9 mouse cellular contexts compared by ENCODE assay signal in the genomic region with DNA sequence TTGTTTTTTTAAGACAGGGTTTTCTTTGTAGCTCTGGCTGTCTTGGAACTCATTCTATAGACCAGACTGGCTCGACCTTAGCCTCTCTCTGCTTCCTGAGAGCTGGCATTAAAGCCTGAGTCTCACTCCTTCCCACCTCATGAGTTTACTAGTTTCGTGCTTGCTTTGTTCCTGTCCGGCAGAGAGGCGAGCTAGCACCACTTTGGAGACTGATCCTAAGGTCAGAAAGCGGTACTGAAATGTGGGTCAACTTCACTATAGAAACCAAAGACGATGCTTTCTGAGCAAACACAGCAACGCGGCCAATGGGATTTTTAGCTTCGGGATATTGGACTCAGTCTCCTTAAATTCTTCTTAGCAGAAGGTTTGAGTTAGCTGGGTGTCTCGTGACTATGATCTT. TPM values are rescaled to one million over a fixed set of nuclear protein-coding genes. Genes with fewer than 3 reads are reported as not detected.
DNase-seq lines count a peak whose midpoint lies in the region; ATAC-seq lines count a peak whose summit lies in the region.
"Had no signal": no experiment of that assay in that cellular context is flagged by ENCODE, and none has a peak within 500 bp of the region (broad histone marks: within the 10 kb centered on the region; RNA-seq: fewer than 3 reads in every experiment).

No protein-coding gene starts in this region.

- no peak overlapping the region for H3K9ac ChIP-seq in heart, embryonic 13.5 days
- H3K9ac ChIP-seq in neural tube, embryonic 11.5 days (ENCODE audit: low read length) = no peak overlapping the region
- no peak overlapping the region for H3K9ac ChIP-seq in limb, embryonic 12.5 days (replicated peaks)
- no peak overlapping the region for H3K9ac ChIP-seq in neural tube, embryonic 15.5 days (replicated peaks)

- peak overlapping the region; percentile 89; the same call in 1 of the 2 replicates for H3K4me3 ChIP-seq in heart, embryonic 13.5 days
- H3K4me3 ChIP-seq in neural tube, embryonic 11.5 days (ENCODE audit: low read depth, low read length) = no peak overlapping the region
- peak overlapping the region; percentile 82 for H3K4me3 ChIP-seq in limb, embryonic 12.5 days (replicated peaks)
- H3K4me3 ChIP-seq in neural tube, embryonic 15.5 days (replicated peaks) = peak overlapping the region; percentile 82; the same call in 1 of the 2 replicates

- intact Hi-C loops in heart, postnatal 25 days (cut with DNase I) = loop anchor here (5.0 kb wide), 1 partner anchor 80 kb away; no protein-coding TSS in a partner anchor

- H3K27me3 ChIP-seq in heart, embryonic 13.5 days (replicated peaks) = no peaks in the 10 kb centered on the region
- peaks cover 3% of the 10 kb centered on the region; the same call in 1 of the 2 replicates for H3K27me3 ChIP-seq in neural tube, embryonic 11.5 days (ENCODE audit: control insufficient read depth, insufficient read depth, low read length)
- H3K27me3 ChIP-seq in limb, embryonic 12.5 days = no peaks in the 10 kb centered on the region
- H3K27me3 ChIP-seq in neural tube, embryonic 15.5 days (replicated peaks) = no peaks in the 10 kb centered on the region; the same call in 1 of the 2 replicates

- WGBS in heart, embryonic 13.5 days = 34% methylated on average over 10 of the region's 10 CpGs
- WGBS in neural tube, embryonic 11.5 days = 46% methylated on average over 10 of the region's 10 CpGs
- 39% methylated on average over 10 of the region's 10 CpGs for WGBS in limb, embryonic 12.5 days
- WGBS in neural tube, embryonic 15.5 days = 47% methylated on average over 10 of the region's 10 CpGs

- no peaks in the 10 kb centered on the region for H3K36me3 ChIP-seq in heart, embryonic 13.5 days
- no peaks in the 10 kb centered on the region for H3K36me3 ChIP-seq in neural tube, embryonic 11.5 days (ENCODE audit: control insufficient read depth, insufficient read depth, low read length)
- H3K36me3 ChIP-seq in limb, embryonic 12.5 days = no peaks in the 10 kb centered on the region
- no peaks in the 10 kb centered on the region for H3K36me3 ChIP-seq in neural tube, embryonic 15.5 days
- H3K36me3 ChIP-seq: liver, embryonic 15.5 days had no signal

- DNase-seq in heart, postnatal 25 days (ENCODE audit: low spot score) = no peak
- no peak for DNase-seq in neural tube, embryonic 11.5 days (ENCODE audit: low spot score)
- no peak for DNase-seq in neural tube, embryonic 10.5 days (ENCODE audit: extremely low spot score, low spot score)
- no peak for DNase-seq in adrenal gland, postnatal 14 days
- DNase-seq in retina, postnatal 1 day = no peak

- H3K27ac ChIP-seq in heart, embryonic 13.5 days (replicated peaks) = no peak overlapping the region
- no peak overlapping the region for H3K27ac ChIP-seq in neural tube, embryonic 11.5 days (ENCODE audit: low read depth, low read length)
- no peak overlapping the region for H3K27ac ChIP-seq in limb, embryonic 12.5 days
- H3K27ac ChIP-seq in neural tube, embryonic 15.5 days (replicated peaks) = no peak overlapping the region
- H3K27ac ChIP-seq: liver, embryonic 15.5 days had no signal

- H3K4me2 ChIP-seq in heart, embryonic 13.5 days = peak overlapping the region; percentile 94; the same call in 1 of the 2 replicates
- H3K4me2 ChIP-seq in neural tube, embryonic 11.5 days (ENCODE audit: low read depth) = peak overlapping the region; percentile 90; the same call in 1 of the 2 replicates
- H3K4me2 ChIP-seq in limb, embryonic 12.5 days = peak overlapping the region; percentile 74
- peak overlapping the region; percentile 99 for H3K4me2 ChIP-seq in neural tube, embryonic 15.5 days

- no peak for ATAC-seq in heart, embryonic 13.5 days (ENCODE audit: extremely low read depth, insufficient number of reproducible peaks, low FRiP score, low TSS enrichment)
- ATAC-seq in neural tube, embryonic 11.5 days (ENCODE audit: insufficient read depth, low FRiP score, low TSS enrichment) = no peak
- no peak for ATAC-seq in limb, embryonic 12.5 days (ENCODE audit: insufficient number of reproducible peaks, insufficient read depth, low FRiP score, low TSS enrichment, low read depth)
- no peak for ATAC-seq in neural tube, embryonic 15.5 days (ENCODE audit: low FRiP score)

- peaks cover 13% of the 10 kb centered on the region for H3K4me1 ChIP-seq in heart, embryonic 13.5 days
- H3K4me1 ChIP-seq in neural tube, embryonic 11.5 days (ENCODE audit: control insufficient read depth, insufficient read depth, low read length) = no peaks in the 10 kb centered on the region; the same call in 1 of the 2 replicates
- H3K4me1 ChIP-seq in limb, embryonic 12.5 days (replicated peaks) = peaks cover 9% of the 10 kb centered on the region
- peaks cover 12% of the 10 kb centered on the region for H3K4me1 ChIP-seq in neural tube, embryonic 15.5 days
- H3K4me1 ChIP-seq: liver, embryonic 15.5 days had no signal

- H3K9me3 ChIP-seq in heart, embryonic 13.5 days = no peaks in the 10 kb centered on the region
- H3K9me3 ChIP-seq in neural tube, embryonic 11.5 days (ENCODE audit: control insufficient read depth, low read length) = no peaks in the 10 kb centered on the region
- no peaks in the 10 kb centered on the region for H3K9me3 ChIP-seq in limb, embryonic 12.5 days
- H3K9me3 ChIP-seq in neural tube, embryonic 15.5 days (replicated peaks) = no peaks in the 10 kb centered on the region
- H3K9me3 ChIP-seq: liver, embryonic 15.5 days had no signal

RNA-seq across cellular contexts. Expression of gene Nhsl1, which starts 1.3 kb away (rescaled TPM):
- polyA plus RNA-seq in heart, embryonic 13.5 days (2015; fragmentation: Nextera tagmentation; extraction: Ambion mirVana) = 10.1 and 11.1 TPM in 2 replicates
- 10 to 100 TPM; 19.2 to 21.4 TPM for total RNA-seq in heart, postnatal 25 days (2021)
- polyA plus RNA-seq in neural tube, embryonic 11.5 days (2014; fragmentation: Nextera tagmentation; extraction: Ambion mirVana) = 19.6 and 21.6 TPM in 2 replicates
- polyA plus RNA-seq in limb, embryonic 12.5 days (2016; fragmentation: Nextera tagmentation; extraction: Ambion mirVana) = 7.9 and 8.7 TPM in 2 replicates
- polyA plus RNA-seq in neural tube, embryonic 15.5 days (2015; fragmentation: Nextera tagmentation; extraction: Ambion mirVana) = 13.1 and 13.3 TPM in 2 replicates
- total RNA-seq in adrenal gland, postnatal 14 days (2021) = 6.5 and 6.6 TPM in 2 replicates
